Mouse (Mus musculus) adrenal gland, postnatal 4 days (tissue): ENCODE measurements at regions not wholly inside any gene's neighbourhood (a gene's known extent, or its start where the extent isn't known, plus 50 kb on each side); places are given as distances from the start of the nearest gene placed in this dataset.

Source experiments
- DNase-seq, 2 experiments: peaks; one replicate each; pipeline ENCODE4 v3.0.0; 2021 to 2022; ENCODE audit warnings: low spot score in 2 of 2, mixed read lengths in 2 of 2

DNA sequence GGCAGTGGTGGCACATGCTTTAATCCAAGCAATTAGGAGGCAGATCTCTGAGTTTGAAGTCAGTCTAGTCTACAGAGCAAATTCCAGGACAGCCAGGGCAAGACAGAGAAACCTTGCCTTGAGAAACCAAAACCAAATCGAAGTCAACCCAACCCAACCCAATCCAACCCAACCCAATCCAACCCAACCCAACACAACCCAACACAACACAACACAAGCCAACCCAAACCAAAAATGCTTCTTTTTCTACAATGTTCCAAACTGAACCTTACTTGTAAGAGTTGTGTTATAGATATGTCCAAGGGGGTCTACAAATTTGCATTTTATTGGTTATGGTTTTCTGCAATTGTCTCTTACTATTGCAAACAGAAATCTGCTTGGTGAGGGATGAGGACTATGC is 52.8 kb upstream of the Chodl start:
- DNase-seq = no peak

GRCm38 (mm10) chr16:78859006-78859405 is 71.7 kb upstream of the Chodl start:
- DNase-seq = no peak

DNA sequence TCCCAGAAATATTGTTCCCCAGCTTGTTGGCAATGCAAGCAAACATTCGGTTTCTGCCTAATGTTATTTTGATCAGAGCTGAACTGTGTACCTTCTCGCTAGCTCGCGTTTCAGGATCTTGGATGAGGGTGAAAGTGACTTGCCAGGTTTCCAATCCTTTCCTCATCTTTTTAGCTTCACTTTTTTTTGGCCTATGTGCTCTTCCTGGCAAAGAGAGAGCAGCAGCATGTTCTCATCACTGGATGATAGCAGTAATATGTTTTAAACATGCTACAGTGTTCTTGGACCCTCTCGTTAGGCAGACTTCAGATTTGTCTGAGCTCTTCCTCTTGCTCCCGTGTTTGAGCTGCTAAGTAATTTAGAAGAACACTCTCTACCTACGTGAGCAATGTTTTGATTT is 99.8 kb upstream of the Chodl start:
- DNase-seq = no peak

DNA sequence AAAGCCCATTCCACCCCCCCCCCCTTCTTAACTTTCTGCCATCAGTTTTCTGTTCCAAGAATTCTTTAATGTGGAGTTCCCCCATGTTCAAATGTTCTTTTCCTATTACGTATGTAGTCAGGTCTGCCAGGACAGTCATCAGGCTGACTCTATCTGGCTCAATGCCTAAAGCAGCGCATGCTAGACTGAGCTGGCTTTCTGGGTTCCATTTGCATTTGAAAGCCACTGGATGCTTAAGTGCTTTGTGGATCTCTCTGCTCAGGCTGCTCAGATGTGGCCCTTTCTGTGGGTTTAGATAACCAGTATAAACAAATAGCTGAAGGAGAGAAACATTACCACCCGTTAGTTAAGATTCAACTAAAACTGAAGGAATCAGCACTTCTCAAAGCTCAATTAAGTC is 103.0 kb upstream of the Chodl start:
- DNase-seq = no peak

- no peak for DNase-seq
These were observed 140.7 kb upstream of the Chodl start for GRCm38 (mm10) chr16:78790064-78790463.

DNA sequence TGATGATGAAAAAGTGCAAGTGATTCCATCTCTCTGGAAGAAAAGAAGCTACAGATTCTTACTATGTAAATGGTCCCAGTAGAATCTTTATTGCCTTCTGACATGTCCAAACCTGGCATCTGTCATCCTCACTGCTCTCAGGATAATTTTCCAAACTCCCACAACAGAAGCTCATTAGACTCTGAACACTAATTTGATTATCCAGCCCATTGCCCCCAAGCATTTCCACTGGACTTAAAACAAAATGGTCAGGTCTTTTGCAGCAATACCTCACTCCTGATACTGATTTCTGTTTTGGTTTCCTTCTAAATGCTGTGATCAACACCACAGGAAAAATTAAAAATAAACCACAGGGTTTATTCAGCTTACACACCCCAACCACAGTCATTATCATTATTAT is 171.5 kb upstream of the Chodl start:
- no peak for DNase-seq

- DNase-seq = no peak
These were observed 161.4 kb upstream of the D16Ertd472e start for GRCm38 (mm10) chr16:78737902-78738301.

DNA sequence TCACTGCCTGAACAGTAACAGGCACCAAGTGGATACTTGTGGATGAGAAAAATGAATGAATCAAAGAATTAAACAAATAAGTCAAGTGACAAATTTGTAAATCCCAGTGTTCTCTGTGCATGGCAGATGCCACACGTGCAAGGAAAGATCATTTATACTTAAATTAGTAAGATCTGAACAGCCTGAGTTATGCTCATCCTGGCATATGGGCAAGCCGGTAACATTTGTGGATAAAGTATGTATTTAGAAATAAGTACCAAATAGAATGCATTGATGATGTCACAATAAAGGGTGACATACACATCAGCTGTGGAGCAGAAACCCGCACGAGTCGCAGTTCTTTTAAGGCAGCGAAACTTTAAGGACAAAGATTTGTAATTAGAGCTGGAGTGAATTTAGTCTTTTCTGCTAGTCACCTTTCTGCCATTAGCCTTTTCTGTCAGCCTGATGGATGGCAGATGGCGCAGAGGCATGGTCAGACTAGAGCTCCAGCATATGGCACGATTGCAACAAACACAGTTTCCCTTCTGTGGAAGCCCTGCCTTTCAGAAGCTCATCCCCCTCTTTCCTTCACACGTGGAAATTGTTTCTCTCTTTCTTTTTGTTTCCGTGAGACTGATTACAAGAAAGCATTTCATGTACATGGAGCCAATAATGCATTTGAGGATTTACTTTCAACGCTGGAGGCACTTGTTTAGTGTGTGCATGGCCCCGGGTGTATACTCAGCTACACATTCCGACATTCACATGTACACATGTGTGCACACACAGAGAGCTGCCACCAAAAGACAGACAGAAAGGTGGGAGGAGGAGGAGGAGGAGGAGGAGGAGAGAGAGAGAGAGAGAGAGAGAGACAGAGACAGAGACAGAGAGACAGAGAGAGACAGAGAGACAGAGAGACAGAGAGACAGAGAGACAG is 154.3 kb upstream of the D16Ertd472e start:
- DNase-seq = no peak

- DNase-seq = no peak
These were observed 149.0 kb upstream of the D16Ertd472e start for GRCm38 (mm10) chr16:78725541-78725940.

- DNase-seq = no peak
These were observed 133.4 kb upstream of the D16Ertd472e start for GRCm38 (mm10) chr16:78709943-78710342.

DNA sequence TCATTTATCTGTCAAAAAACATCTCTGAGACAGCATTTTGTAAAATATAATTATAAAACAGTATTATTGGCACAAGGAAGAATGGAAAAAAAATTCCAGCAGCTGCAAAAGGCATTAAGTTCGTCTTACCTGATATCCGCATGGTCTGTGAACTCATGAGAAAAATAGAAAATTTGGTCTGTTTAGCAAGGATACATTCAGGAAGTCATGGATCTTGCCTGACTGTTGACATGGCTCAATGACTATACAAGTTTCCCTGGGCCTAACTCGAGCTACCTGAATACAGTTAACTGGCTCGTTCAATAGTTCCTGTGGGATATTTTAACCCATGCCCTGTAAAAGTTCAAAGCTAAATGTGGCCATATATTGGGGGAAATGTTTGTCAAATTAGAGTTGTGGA is 131.1 kb upstream of the D16Ertd472e start:
- DNase-seq = no peak

GRCm38 (mm10) chr16:78707165-78707564 is 130.7 kb upstream of the D16Ertd472e start:
- no peak for DNase-seq

DNA sequence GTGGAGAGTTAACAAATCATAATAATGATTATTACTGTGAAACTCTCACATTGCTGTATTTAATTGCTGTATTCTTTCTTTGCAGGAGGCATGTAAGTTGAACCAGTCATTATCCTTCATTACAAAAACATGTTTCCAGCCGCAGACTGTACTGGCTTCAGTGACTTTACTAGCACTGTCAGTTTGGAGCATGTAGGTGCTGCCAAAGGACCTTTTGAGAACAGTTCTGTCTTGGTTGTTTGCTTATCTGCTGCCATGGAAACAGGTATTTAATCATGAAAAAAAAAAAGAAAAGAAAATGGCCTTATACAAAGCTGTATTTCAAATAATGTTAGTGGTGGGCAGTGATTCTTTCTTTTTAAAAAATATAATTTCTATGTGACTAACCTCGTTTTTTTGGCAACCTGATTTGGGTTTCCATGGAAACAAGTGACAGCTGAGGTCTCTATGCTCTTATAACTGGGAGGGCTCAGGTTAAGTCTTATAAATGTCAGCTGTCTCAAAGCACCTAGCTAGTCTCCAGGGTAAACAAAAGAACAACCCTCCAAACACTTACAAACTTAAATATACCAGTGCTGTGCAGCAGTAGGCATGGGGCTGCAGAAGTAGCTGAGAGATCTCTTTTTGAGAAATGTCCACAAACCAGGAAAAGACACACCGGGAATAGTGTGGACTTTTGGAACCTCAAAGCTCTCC is 121.2 kb upstream of the D16Ertd472e start:
- DNase-seq = no peak

GRCm38 (mm10) chr16:78688251-78688650 is 111.7 kb upstream of the D16Ertd472e start:
- DNase-seq = no peak

DNA sequence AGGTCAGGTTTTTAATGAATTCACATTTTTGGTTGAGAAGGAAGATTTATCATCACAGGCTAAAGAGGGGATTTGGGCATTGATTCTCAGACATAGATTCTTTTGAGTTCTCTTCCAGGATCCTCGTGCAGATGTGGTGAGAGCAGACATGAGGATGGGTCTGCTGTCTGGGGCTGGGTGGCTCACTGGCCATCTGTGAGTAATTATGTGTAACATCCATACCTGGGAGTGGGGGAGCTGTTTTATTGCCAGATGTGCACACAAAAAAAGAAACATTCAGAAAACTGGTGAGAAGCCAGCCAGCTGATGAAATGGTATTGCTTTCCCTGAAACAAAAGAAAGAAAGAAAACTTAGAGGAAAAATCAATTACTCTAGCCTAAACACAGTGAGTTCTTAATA is 108.7 kb upstream of the D16Ertd472e start:
- DNase-seq = no peak

- DNase-seq = no peak
These were observed 107.5 kb upstream of the D16Ertd472e start for GRCm38 (mm10) chr16:78684031-78684430.

DNA sequence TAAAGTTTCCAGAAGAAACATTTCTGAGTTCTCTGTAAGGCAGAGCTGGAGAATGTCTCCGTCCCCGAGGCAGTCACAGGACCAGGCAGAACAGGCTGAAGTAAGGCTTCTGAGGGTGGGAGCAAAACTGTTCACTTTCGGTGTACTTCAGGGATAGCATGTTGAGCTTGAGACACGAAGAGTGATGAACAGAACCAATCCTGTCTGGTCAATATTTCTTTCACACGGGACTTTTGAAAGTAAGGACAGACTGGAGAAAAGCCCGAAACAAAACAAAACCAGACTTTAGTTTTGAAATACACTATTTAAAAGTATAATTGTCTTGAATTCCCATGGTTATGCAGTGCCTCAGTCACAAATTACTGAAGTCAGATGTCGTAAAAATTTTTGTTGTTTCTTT is 84.6 kb upstream of the D16Ertd472e start:
- DNase-seq = no peak

DNA sequence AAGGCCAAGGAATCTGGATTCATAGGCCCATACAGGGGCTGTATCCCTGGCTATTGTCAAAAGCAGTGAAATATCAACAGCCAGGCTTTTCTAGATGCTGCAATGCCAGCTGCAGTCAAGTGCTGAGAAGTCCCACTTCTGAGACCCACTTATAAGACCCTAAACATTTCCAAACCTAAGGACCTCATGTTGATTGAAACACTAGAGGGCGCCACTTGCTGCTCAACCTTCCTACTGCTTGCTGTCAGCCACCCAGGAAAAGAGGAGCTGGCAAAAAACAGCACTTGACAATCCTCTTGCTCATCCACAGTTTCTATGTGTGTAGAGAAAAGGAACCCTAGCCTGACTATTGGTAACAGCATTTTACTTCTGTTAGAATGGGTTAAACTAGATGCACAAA is 68.2 kb upstream of the D16Ertd472e start:
- no peak for DNase-seq

- no peak for DNase-seq
These were observed 65.2 kb upstream of the D16Ertd472e start for GRCm38 (mm10) chr16:78641717-78642116.

DNA sequence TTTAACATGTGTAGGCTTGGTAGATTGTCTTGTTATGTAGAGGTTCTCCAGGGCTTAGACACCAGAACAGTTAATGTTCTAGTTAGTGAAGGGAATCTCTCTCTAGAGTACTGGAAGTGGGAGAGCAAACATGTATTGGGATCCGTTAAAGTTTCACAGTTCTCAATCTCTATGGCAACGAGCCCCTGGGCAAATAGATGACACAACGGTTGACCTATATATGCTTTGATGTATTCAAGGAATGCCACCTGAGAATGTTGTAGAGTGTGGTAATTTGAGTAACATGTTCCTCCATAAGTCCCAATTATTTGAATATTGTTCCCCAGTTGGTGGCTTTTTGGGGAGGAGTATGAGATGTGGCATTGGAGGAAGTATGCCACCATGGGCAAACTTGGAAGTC is 64.7 kb upstream of the D16Ertd472e start:
- no peak for DNase-seq

DNA sequence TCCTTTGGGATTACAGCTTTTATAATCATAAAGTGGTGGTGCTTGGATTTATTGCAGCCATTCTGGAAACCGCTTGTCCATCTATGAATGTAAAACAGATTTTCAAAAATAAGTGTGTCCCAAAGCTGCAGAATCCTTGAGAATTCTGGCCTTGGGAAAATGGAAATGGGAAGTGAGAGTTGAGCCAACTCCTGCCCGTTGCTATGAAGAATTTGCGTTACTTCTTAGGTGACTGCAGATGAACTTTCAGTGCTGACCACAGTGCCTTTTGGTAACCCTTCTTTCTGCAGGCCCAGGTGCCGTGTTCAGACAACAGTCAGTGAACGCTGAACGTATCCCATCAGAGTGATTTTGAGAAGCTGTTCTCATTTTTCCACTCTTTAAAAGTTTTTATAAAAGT is 60.9 kb upstream of the D16Ertd472e start:
- DNase-seq = no peak

- no peak for DNase-seq
These were observed 60.5 kb upstream of the D16Ertd472e start for GRCm38 (mm10) chr16:78637015-78637414.

GRCm38 (mm10) chr16:78635774-78636173 is 59.3 kb upstream of the D16Ertd472e start:
- no peak for DNase-seq
